Mouse (Mus musculus): Measurements from ENCODE around the gene Exosc10.

Exosc10 gene

GRCm38 (mm10) chr4:148573222-148573621, 15.0 kb downstream of the Exosc10 start:
- DNase-seq: no peak

GRCm38 (mm10) chr4:148580765-148581164, 22.5 kb downstream of the Exosc10 start:
- DNase-seq: no peak

DNA sequence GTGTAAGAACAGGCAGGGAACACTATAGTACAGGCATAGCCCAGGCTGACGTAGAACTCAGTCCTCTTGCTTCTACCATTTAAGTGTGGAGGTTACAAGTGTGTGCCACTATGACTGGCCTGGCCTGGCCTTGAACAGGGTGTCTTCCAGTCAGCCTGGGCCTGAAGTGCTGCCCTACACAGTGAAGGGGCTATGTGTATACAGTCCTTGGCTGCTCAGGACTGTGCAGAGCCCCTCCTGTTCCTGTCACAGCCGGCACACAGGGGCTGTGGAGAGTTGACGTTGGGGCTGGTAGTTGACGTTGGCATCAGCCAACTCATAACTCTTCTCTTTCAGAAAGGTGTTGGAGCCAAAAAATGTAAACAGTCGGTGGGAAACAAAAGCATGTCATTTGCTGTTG, 23.2 kb downstream of the Exosc10 start:
- no peak for DNase-seq

- no peak for DNase-seq
Observed at GRCm38 (mm10) chr4:148583257-148583656, 25.0 kb downstream of the Exosc10 start.

DNA sequence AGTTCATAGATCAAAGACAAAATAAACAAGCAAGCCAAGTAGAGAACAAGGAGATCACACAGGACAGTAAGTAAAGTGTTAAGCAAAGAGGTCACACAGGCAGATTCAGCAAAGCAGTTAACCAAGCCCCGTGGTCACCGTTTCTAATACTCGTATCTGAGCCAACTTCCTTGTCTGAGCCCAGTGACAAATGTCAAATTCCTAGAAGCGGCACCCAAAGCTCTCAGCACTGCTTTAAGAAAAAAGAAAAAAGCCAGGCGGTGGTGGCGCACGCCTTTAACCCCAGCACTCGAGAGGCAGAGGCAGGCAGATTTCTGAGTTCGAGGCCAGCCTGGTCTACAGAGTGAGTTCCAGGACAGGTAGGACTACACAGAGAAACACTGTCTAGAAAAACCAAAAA, 28.4 kb downstream of the Exosc10 start:
- DNase-seq: no peak

DNA sequence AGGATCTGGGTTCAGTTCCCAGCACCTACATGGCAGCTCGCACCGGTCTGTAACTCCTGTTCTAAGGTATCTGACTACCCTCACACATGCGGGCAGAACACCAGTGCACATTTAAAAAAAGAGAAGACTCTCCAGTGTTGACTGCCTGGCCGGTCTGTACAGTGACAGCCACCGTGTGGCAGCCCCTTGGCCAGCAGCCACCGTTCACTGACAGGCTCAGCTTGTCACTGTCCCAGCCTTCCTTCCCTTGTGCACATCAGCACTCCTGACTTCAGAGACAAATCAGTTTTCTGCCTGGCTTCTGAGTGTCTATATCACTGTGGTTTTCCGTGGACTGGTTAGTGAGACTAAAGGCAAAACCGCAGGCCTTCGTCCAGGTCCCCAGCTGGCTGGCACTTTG, 30.6 kb downstream of the Exosc10 start:
- no peak for DNase-seq

DNA sequence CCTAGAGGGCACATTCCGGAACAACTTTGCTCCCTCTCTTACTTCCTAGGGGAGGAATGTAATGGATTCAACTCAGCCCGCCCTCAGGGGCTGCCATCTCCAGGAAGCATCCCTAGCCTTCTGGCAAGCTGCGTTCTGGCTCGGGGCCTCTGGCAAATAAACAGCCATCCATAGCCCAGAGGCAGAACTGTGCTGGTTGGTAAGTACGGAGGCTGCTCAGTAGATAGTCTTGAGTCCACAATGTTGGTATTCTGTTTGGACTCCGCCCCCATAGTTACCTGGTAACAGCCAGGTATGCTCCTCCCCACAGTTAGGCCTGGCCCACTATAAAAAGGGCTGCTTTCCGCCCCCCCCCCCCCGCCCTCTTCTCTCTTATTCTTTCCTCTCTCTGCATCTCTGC, 31.3 kb downstream of the Exosc10 start:
- no peak for DNase-seq

GRCm38 (mm10) chr4:148590421-148591170, 32.4 kb downstream of the Exosc10 start:
- no peak for DNase-seq

DNA sequence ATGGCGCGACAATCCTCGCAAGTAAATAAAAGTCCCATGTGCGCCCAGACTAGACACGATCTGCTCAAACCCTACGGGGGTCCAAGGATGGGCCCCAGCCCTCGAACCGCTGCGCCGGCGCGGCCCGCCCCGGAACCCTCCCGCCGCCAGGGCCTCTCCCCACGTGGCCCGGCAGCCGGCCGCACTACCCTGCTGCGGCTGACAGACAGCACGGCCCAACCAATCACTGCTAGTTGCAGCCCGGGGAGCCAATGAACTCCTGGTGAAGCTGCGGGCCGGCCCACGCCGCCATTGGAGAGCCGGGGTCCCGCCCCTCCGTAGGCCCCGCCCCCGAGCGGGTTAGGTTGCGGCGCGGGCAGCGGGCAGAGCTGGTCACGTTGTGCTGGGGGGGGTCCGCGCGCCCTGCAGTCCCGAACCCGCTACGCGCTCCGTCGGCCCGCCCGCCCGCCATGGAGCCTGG, 33.0 kb downstream of the Exosc10 start, which contains the start of gene Srm:
Gene Srm, plus strand, starts transcription at position 333 of the 460 bp plus-strand sequence.
- peak; percentile 99 for DNase-seq

DNA sequence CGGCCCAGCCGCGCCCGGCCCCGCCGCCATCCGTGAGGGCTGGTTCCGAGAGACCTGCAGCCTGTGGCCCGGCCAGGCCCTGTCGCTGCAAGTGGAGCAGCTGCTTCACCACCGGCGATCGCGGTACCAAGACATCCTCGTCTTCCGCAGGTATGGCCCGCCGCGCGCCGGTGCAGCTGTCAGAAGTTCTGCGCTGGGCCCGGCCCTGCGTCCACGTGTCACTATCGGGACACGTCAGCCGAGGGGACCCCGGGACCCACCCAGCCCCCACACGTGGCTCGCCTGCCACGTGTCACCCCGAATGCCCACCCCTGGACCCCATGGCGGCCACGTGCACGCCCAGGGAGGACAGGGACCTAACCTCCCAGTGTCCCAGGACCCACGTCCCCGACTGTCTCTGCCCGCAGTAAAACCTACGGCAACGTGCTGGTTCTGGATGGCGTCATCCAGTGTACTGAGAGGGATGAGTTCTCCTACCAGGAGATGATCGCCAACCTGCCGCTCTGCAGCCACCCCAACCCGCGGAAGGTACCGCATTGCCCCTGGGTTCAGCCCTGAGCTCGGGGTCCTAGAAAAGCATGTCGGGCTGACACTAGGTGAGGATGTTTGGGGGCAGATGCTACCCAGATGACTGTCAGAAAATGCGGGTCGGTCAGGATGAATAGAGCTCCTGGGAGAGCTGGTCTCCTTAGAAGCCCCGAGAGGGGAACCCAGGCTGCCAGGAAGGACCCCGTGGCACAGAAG, 33.6 kb downstream of the Exosc10 start:
- no peak for DNase-seq

- DNase-seq: no peak
Observed at GRCm38 (mm10) chr4:148593996-148594395, 35.8 kb downstream of the Exosc10 start.

GRCm38 (mm10) chr4:148595916-148596315, 37.7 kb downstream of the Exosc10 start:
- no peak for DNase-seq

GRCm38 (mm10) chr4:148596731-148597130, 38.5 kb downstream of the Exosc10 start:
- no peak for DNase-seq

DNA sequence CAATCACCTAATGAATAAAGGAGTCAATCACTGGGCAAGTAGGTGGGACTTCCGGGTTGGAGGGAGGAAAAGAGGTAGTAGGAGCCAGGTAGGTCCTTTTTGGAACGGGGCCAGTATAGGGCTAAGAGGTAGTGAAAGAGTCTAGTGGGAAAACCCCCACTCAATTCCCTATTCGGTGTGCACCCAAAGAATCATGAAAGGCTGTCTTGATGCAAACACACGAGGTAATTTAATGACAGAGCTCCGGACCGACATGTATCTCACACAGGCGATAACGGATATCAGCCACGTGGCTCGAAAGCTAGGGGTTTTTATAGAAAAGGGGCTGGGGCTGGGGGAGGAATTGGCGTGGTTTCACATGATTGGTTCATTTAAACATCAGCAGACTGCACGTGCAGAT, 40.6 kb downstream of the Exosc10 start:
- no peak for DNase-seq

DNA sequence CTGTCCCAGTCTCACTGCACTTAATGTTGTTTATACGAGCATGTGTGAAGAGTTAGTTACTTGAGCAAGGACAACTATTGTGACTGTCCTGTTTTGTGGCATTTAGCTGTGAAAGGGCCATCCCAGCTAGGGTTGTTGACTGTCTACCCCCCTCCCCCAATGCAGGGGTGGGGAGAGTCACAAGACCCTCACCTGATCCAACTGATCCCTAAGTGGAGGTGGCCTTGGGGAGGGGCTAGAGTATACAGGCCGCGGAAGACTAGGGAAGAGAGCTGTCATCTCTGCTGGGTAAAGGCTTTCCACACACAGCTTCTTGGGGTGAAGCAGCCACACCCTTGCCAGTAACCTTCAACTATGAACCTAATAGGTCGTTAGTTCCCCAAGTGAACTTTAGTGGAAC, 42.1 kb downstream of the Exosc10 start:
- DNase-seq: no peak

- no peak for DNase-seq
Observed at GRCm38 (mm10) chr4:148601871-148602270, 43.6 kb downstream of the Exosc10 start.

- DNase-seq: no peak
Observed at GRCm38 (mm10) chr4:148602357-148603120, 44.3 kb downstream of the Exosc10 start, which contains the start of gene Masp2. Gene Masp2 (plus strand): TSS chr4:148602554.

GRCm38 (mm10) chr4:148603376-148604139, 45.3 kb downstream of the Exosc10 start:
- no peak for DNase-seq

DNA sequence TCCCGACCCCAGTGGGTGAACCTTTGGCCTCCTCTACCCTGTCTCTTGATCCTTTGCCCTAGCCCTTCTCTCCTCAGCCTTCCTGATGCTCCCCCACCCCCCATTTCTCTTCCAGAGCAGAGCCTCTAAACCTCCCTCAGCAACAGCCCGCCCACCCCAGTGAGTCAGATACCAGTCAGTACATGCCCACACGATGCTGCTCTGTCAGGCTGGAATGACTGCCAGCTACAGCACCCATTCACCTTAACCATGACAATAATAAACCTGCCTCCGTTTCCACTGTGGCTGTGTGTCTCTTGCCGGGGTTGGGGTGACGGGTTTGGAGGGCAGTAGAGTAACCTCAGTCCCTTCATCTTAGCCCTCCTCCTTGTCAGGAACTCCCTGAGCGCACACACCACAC, 45.9 kb downstream of the Exosc10 start:
- DNase-seq: peak; percentile 88

- DNase-seq: no peak
Observed at GRCm38 (mm10) chr4:148604541-148605165, 46.4 kb downstream of the Exosc10 start.

GRCm38 (mm10) chr4:148607758-148608157, 49.5 kb downstream of the Exosc10 start:
- DNase-seq: peak; percentile 74

DNA sequence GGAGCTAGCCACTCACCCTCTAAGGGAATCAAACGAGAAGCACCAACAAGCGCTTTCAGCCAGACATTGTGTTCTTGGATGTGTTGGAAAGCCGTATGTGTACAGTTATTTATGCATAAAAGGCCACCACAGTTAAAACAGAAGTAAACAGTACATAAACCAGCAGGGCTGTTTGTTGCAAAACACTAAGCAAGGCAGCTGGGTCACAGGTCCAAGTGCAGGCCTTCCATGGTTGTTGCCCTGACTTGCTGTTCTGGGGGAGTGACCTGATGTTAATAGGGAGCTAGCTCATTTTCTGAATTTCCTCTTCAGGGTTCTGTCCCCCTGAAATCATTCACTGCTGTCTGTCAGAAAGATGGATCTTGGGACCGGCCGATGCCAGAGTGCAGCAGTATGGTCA, 51.6 kb downstream of the Exosc10 start:
- no peak for DNase-seq
